Mouse (Mus musculus) urinary bladder, postnatal 14 days (tissue): ENCODE measurements around the gene Gm21411.
"Not testable (repeated sequence)": the region's sequence is repeated elsewhere in the genome, so short reads cannot be mapped to it uniquely, and the experiment has no call there.

ENCODE experiments used
- DNase-seq: peaks from one replicate; pipeline ENCODE4 v3.0.0; 2021; ENCODE audit warnings: low spot score

The Gm21411 gene

GRCm38 (mm10) chr4:146909386-146910137 lies at the start of gene Gm21411:
Gene Gm21411 (minus strand): TSS chr4:146909590.
- not testable (repeated sequence) for DNase-seq

- not testable (repeated sequence) for DNase-seq
These were observed 32.3 kb upstream of the Gm21411 start for GRCm38 (mm10) chr4:146941691-146942090.

GRCm38 (mm10) chr4:146932311-146933082 lies 23.1 kb upstream of the Gm21411 start:
- DNase-seq: no peak

GRCm38 (mm10) chr4:146915196-146915595 lies 5.8 kb upstream of the Gm21411 start:
- DNase-seq: no peak

GRCm38 (mm10) chr4:146908131-146908530 lies 1.3 kb downstream of the Gm21411 start:
- DNase-seq: not testable (repeated sequence)

- DNase-seq: not testable (repeated sequence)
These were observed 4.6 kb downstream of the Gm21411 start for GRCm38 (mm10) chr4:146904782-146905181.

GRCm38 (mm10) chr4:146903126-146903525 lies 6.3 kb downstream of the Gm21411 start:
- not testable (repeated sequence) for DNase-seq
